Mouse (Mus musculus): ENCODE measurements around the gene Cic. TPM values are rescaled to one million over a fixed set of nuclear protein-coding genes. Genes with fewer than 3 reads are reported as not detected.
A peak's percentile ranks its signal among the peaks of the same experiment; 100 is the strongest.

Cic gene
- polyA plus RNA-seq, 1 experiment from 2014 or later, result 31.5 TPM

DNA sequence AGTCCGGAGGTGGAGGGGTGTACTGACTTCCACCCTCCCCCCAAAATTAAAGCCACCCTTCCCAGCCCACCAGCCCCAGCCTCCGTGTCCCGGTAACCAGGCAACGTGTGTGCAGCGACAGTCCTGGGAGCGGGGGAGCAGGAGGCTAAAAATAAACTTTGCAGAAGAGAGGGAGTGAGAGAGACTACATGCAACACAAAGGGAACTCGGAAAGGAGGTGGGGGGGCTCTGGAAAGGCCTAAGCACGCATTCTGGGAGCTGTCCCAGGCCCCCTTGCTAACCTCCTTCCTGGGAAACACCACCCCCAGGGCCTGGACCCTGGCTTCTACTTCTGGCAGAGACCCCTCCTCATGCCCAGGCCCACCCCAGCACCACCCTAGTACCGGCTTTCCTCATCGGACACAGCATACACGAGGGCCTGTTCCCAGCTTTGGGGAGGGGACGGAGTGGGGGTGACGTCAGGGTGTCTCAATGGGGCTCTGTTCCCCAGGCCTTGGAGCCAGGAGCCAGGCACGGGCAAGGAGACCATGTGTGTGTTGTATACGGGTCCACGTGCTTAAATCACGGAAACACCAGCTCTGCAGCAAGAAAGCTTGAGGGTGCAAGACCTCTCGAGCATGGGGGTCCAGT, 19.4 kb upstream of the Cic start:
- Histone ChIP-seq H3K9me3 (replicated peaks; ENCODE audit: control insufficient read depth, low read length) (no peaks in the 10 kb centered on the region), H3K4me1 (ENCODE audit: control insufficient read depth, insufficient read depth, low read length) (peaks cover 39% of the 10 kb centered on the region), H3K27me3 (ENCODE audit: control insufficient read depth, insufficient read depth, low read length) (no peaks in the 10 kb centered on the region), H3K4me2 (peak overlapping the region; percentile 98), H3K4me3 (ENCODE audit: low read depth, low read length) (peak overlapping the region; percentile 80), H3K36me3 (ENCODE audit: control insufficient read depth, insufficient read depth, low read length) (peaks cover 16% of the 10 kb centered on the region), H3K9ac (ENCODE audit: low read depth, low read length) (peak overlapping the region; percentile 99), H3K27ac (ENCODE audit: low read depth, low read length) (peak overlapping the region; percentile 99)
- no peak for ATAC-seq (replicated peaks; ENCODE audit: insufficient number of reproducible peaks, low FRiP score, low TSS enrichment)
- 2% methylated on average over 18 of the region's 18 CpGs for WGBS (ENCODE audit: insufficient replicate concordance)

DNA sequence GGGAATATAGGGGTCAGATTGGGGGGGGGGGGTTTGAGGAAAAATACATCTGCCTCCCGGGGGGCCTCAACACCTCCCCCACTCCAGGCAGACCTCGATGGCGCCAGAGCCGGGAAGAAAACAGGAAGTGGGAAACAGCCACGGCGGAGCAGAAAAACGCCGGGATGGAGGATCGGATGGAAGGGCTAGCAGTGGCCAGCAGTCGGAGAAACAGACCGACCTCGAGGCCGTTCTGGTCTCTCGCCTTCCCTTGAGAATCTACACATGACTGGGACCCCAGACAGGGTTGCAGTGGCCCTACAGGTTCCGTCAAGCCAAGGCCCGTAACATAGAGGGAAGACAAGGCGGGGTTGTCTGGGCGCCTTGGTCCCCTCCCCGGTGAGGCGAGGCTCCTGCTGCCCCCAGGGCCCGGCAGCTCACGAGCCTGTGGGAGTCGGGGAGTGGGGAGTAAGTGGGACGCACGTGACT, 18.6 kb upstream of the Cic start:
- peak overlapping the region; percentile 99 for H3K27ac ChIP-seq (ENCODE audit: low read depth, low read length)
- under 1% methylated on average over 25 of the region's 25 CpGs for WGBS (ENCODE audit: insufficient replicate concordance)
- no peaks in the 10 kb centered on the region for H3K27me3 ChIP-seq (ENCODE audit: control insufficient read depth, insufficient read depth, low read length)
- H3K36me3 ChIP-seq (ENCODE audit: control insufficient read depth, insufficient read depth, low read length), result peaks cover 12% of the 10 kb centered on the region
- no peaks in the 10 kb centered on the region for H3K9me3 ChIP-seq (replicated peaks; ENCODE audit: control insufficient read depth, low read length)
- peak overlapping the region; percentile 80 for H3K4me3 ChIP-seq (ENCODE audit: low read depth, low read length)
- peak overlapping the region; percentile 99 for H3K9ac ChIP-seq (ENCODE audit: low read depth, low read length)
- H3K4me2 ChIP-seq, result peak overlapping the region; percentile 98
- ATAC-seq (replicated peaks; ENCODE audit: insufficient number of reproducible peaks, low FRiP score, low TSS enrichment), result no peak; the same call in 1 of the 2 replicates
- H3K4me1 ChIP-seq (ENCODE audit: control insufficient read depth, insufficient read depth, low read length), result peaks cover 39% of the 10 kb centered on the region

DNA sequence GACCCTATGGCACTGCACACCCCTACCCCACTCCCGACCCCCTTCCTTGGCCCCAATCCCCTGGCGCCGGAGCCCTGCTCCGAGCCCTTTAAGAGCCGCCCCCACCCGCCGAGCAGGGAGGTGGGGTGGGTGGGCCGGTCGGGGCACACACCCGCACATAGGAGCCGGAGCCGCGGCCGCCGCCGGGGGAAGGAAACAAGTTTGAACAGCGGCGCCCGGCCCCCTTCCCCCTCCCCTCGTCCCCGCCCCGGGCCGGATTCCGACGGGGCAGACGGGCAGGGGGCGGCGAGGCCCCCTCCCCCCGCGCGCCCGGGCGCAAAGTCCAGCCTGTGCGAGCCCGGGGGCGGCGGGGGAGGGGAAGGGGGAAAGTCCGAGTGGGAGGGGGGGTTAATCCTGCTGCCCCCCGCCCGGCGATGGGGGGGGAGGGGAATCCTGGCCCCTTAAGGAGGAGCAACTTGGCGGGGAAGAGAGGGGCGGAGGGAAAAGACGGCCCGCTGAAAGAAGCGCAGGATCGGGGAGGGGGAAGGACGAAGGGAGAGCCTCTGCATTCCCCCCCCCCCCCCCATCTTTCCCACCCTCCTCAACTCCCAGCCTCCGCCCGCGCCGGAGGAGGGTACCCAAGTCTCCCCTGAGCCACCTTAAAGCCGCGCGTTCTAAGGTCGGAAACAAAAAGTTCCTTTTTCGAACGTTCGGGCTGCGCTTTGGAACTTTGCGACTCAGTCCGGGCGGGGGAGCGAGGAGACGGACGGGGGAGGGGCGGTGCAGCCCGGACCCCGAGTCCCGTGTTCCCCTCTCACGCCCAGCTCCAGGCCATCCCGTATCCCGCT, 18.0 kb upstream of the Cic start:
- Histone ChIP-seq H3K4me2 (peak overlapping the region; percentile 98), H3K9me3 (replicated peaks; ENCODE audit: control insufficient read depth, low read length) (no peaks in the 10 kb centered on the region), H3K4me3 (ENCODE audit: low read depth, low read length) (peak overlapping the region; percentile 80), H3K27ac (ENCODE audit: low read depth, low read length) (peak overlapping the region; percentile 99), H3K4me1 (ENCODE audit: control insufficient read depth, insufficient read depth, low read length) (peaks cover 38% of the 10 kb centered on the region), H3K9ac (ENCODE audit: low read depth, low read length) (peak overlapping the region; percentile 99), H3K27me3 (ENCODE audit: control insufficient read depth, insufficient read depth, low read length) (no peaks in the 10 kb centered on the region), H3K36me3 (ENCODE audit: control insufficient read depth, insufficient read depth, low read length) (peaks cover 9% of the 10 kb centered on the region)
- under 1% methylated on average over 41 of the region's 73 CpGs for WGBS (ENCODE audit: insufficient replicate concordance)
- peak; percentile 62 for ATAC-seq (replicated peaks; ENCODE audit: insufficient number of reproducible peaks, low FRiP score, low TSS enrichment)

DNA sequence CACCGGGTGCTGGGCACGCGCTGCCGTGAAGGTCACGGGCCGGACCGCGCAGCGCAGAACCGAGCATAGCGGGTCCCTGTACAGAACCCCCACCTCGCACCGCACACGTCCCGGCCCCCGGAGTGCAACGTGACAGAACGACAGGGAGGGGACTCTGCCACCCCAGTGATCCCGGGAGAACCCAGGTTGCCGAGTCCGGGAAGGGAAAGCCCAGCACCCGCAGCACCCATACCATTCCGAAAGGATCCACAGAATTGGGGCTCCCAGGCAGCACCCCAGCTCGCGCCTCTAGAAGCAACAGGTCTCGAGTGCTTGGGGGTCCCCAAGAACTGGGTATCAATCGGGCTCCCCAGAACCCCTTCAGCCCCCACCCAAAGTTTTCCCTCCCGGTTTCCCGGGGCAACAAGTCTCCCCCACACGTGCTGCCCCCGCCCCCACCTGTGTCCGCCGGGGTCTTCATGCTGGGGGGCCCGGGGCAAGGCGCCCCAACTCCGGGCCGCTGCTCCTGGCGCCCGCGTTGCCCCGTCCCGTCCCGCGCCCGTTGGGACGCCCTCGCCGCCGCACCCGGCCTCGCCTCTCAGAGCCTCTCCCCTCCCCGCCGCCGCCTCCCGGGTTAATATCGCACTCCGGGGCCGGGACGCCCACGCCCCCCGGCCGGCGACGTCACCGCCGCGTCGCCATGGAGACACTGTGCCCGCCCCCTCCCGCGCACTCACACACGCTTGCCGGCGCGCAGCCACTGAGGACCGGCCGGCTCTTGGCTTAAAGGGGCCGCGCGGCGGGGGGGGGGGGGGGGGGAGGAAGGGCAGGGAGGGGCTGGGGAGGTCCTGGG, 17.1 kb upstream of the Cic start, which contains the start of gene Erf:
Gene Erf, minus strand, starts transcription at position 621 of the 832 bp plus-strand sequence.
- Histone ChIP-seq H3K27me3 (ENCODE audit: control insufficient read depth, insufficient read depth, low read length) (no peaks in the 10 kb centered on the region), H3K4me1 (ENCODE audit: control insufficient read depth, insufficient read depth, low read length) (peaks cover 34% of the 10 kb centered on the region), H3K36me3 (ENCODE audit: control insufficient read depth, insufficient read depth, low read length) (0 out of 2 replicates have a peak, but pooled peaks cover 3% of the 10 kb centered on the region), H3K9ac (ENCODE audit: low read depth, low read length) (peak within 1 kb of the TSS; percentile 99), H3K27ac (ENCODE audit: low read depth, low read length) (peak within 1 kb of the TSS; percentile 99), H3K4me3 (ENCODE audit: low read depth, low read length) (peak within 1 kb of the TSS; percentile 80), H3K9me3 (replicated peaks; ENCODE audit: control insufficient read depth, low read length) (no peaks in the 10 kb centered on the region), H3K4me2 (peak within 1 kb of the TSS; percentile 98)
- under 1% methylated on average over 73 of the region's 81 CpGs for WGBS (ENCODE audit: insufficient replicate concordance)
- peak; percentile 76 for ATAC-seq (replicated peaks; ENCODE audit: insufficient number of reproducible peaks, low FRiP score, low TSS enrichment)

DNA sequence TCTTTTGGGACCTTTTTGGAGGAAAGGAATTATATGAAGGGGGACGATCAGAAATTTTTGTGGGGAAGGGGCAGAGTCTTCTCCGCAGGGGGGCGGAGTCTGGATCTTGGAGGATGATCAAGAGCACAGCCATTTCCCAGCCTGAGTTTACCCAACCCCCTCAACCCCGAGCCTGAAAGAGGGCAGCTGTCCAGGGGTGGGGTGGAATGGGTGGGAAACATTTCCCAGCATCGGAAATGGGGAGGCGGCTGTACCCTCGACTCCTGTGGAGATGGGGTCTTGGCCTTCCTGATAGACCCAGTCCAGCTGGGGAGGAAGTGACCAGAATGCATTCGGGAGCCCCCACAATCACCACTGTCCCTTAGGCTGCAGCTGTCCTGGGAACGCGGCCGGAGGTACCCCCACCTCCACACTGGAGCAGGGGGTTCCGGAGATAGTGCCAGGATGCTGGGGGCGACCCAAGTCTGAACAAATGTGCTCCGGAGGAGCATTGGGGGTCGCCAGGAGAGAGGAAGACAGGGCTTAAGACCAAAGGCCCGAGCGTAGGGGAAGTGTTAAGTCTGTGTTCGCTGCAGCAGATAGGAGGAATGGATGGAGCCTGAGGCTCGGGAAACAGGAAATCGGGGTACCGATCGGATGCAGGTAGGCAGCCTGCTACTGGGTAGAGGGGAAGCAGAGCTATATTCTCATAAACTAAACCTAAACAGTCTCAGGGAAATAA, 16.3 kb upstream of the Cic start:
- Histone ChIP-seq H3K4me1 (ENCODE audit: control insufficient read depth, insufficient read depth, low read length) (peaks cover 29% of the 10 kb centered on the region), H3K9ac (ENCODE audit: low read depth, low read length) (peak overlapping the region; percentile 77), H3K36me3 (ENCODE audit: control insufficient read depth, insufficient read depth, low read length) (no peaks in the 10 kb centered on the region), H3K4me2 (peak overlapping the region; percentile 98), H3K27ac (ENCODE audit: low read depth, low read length) (peak overlapping the region; percentile 99), H3K9me3 (replicated peaks; ENCODE audit: control insufficient read depth, low read length) (no peaks in the 10 kb centered on the region), H3K27me3 (ENCODE audit: control insufficient read depth, insufficient read depth, low read length) (no peaks in the 10 kb centered on the region), H3K4me3 (ENCODE audit: low read depth, low read length) (peak overlapping the region; percentile 80)
- ATAC-seq (replicated peaks; ENCODE audit: insufficient number of reproducible peaks, low FRiP score, low TSS enrichment), result peak; percentile 32
- WGBS (ENCODE audit: insufficient replicate concordance), result 3% methylated on average over 22 of the region's 22 CpGs

DNA sequence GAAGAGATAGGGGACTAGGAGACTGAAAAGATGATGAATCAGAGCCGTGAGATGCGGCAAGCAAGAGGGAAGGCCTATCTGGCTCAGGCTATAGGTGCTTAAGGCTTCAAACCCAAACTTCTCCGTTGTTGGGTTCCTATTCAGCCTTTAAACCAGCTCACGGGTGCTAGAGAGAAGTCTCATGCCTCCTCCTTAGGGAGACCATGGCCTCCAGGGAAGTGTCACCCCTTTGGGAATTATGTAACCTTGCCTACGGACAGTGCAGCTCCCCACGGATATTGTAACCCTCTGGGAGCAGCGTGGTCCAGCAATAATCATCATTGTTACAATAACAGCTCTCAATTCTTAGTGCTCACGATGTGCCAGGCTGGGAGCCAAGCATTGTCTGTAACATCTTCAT, 15.7 kb upstream of the Cic start:
- H3K4me1 ChIP-seq (ENCODE audit: control insufficient read depth, insufficient read depth, low read length), result peaks cover 23% of the 10 kb centered on the region
- peak overlapping the region; percentile 98 for H3K4me2 ChIP-seq
- no peaks in the 10 kb centered on the region for H3K9me3 ChIP-seq (replicated peaks; ENCODE audit: control insufficient read depth, low read length)
- H3K27ac ChIP-seq (ENCODE audit: low read depth, low read length), result peak overlapping the region; percentile 99
- H3K9ac ChIP-seq (ENCODE audit: low read depth, low read length), result peak overlapping the region; percentile 77
- peak overlapping the region; percentile 80 for H3K4me3 ChIP-seq (ENCODE audit: low read depth, low read length)
- 19% methylated on average over 8 of the region's 8 CpGs for WGBS (ENCODE audit: insufficient replicate concordance)
- no peaks in the 10 kb centered on the region for H3K27me3 ChIP-seq (ENCODE audit: control insufficient read depth, insufficient read depth, low read length)
- no peaks in the 10 kb centered on the region for H3K36me3 ChIP-seq (ENCODE audit: control insufficient read depth, insufficient read depth, low read length)
- ATAC-seq (replicated peaks; ENCODE audit: insufficient number of reproducible peaks, low FRiP score, low TSS enrichment), result no peak

DNA sequence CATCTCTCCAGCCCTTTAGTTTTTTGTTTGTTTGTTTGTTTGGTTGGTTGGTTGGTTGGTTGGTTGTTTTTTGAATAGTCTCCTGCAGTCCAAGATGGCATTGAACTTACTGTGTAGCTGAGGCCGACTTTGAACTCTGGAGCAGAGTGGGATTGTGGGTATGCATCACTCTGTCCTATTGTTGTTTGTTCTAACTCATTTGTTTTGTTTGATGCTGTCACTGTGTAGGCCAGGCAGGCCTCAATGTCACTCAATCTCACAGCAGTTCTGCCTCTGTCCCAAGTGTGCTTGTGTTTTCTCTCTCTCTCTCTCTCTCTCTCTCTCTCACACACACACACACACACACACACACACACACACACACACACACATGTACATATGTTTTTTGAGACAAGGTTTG, 5.6 kb upstream of the Cic start:
- Histone ChIP-seq H3K9ac (ENCODE audit: low read depth, low read length) (no peak overlapping the region), H3K4me1 (ENCODE audit: control insufficient read depth, insufficient read depth, low read length) (peaks cover 3% of the 10 kb centered on the region; the same call in 1 of the 2 replicates), H3K36me3 (ENCODE audit: control insufficient read depth, insufficient read depth, low read length) (no peaks in the 10 kb centered on the region), H3K27me3 (ENCODE audit: control insufficient read depth, insufficient read depth, low read length) (no peaks in the 10 kb centered on the region), H3K9me3 (replicated peaks; ENCODE audit: control insufficient read depth, low read length) (no peaks in the 10 kb centered on the region), H3K4me3 (ENCODE audit: low read depth, low read length) (no peak overlapping the region), H3K27ac (ENCODE audit: low read depth, low read length) (no peak overlapping the region), H3K4me2 (no peak overlapping the region)
- 68% methylated on average over 1 of the region's 1 CpGs for WGBS (ENCODE audit: insufficient replicate concordance)
- no peak for ATAC-seq (replicated peaks; ENCODE audit: insufficient number of reproducible peaks, low FRiP score, low TSS enrichment)

Measured in heart, embryonic 11.5 days (tissue).